Mouse (Mus musculus) gonadal fat pad, adult 2 months (tissue): ENCODE results near the gene Mgat5. TPM values are rescaled to one million over a fixed set of nuclear protein-coding genes. Genes with fewer than 3 reads are reported as not detected.

Source experiments
- DNase-seq: peaks from one replicate; pipeline ENCODE4 v3.0.0-alpha.2; 2012; ENCODE audit warnings: low read depth
- polyA plus RNA-seq: library from polyadenylated mRNA; depleted of rRNA; stranded (reverse); fragments of >200 nt; gene quantifications from 2 replicates; pipeline ENCODE4 v1.2.3, GENCODE M21; 2012

Mgat5 gene
- polyA plus RNA-seq, 1 experiment, result 5.6 TPM

GRCm38 (mm10) chr1:127218182-127218581 is 13.4 kb downstream of the Mgat5 start:
- no peak for DNase-seq

- DNase-seq, result no peak
Observed at GRCm38 (mm10) chr1:127219161-127219560, 14.3 kb downstream of the Mgat5 start.

GRCm38 (mm10) chr1:127219621-127220020 is 14.8 kb downstream of the Mgat5 start:
- no peak for DNase-seq

- no peak for DNase-seq
Observed at GRCm38 (mm10) chr1:127221998-127222736, 17.4 kb downstream of the Mgat5 start.

- no peak for DNase-seq
Observed at GRCm38 (mm10) chr1:127225060-127225459, 20.2 kb downstream of the Mgat5 start.

- DNase-seq, result no peak
Observed at GRCm38 (mm10) chr1:127229011-127229410, 24.2 kb downstream of the Mgat5 start.

- DNase-seq, result no peak
Observed at GRCm38 (mm10) chr1:127230468-127230867, 25.7 kb downstream of the Mgat5 start.

- DNase-seq, result no peak
Observed at GRCm38 (mm10) chr1:127233191-127233651, 28.4 kb downstream of the Mgat5 start.

- no peak for DNase-seq
Observed at GRCm38 (mm10) chr1:127235157-127235556, 30.3 kb downstream of the Mgat5 start.

- DNase-seq, result no peak
Observed at GRCm38 (mm10) chr1:127236396-127236795, 31.6 kb downstream of the Mgat5 start.

GRCm38 (mm10) chr1:127238871-127239314 is 34.1 kb downstream of the Mgat5 start:
- DNase-seq, result no peak

GRCm38 (mm10) chr1:127239914-127240313 is 35.1 kb downstream of the Mgat5 start:
- no peak for DNase-seq

GRCm38 (mm10) chr1:127242151-127242887 is 37.5 kb downstream of the Mgat5 start:
- no peak for DNase-seq

- DNase-seq, result no peak
Observed at GRCm38 (mm10) chr1:127242888-127243588, 38.2 kb downstream of the Mgat5 start.

GRCm38 (mm10) chr1:127244054-127244770 is 39.4 kb downstream of the Mgat5 start:
- peak; percentile 73 for DNase-seq

- DNase-seq, result no peak
Observed at GRCm38 (mm10) chr1:127246158-127246557, 41.3 kb downstream of the Mgat5 start.

GRCm38 (mm10) chr1:127248433-127248832 is 43.6 kb downstream of the Mgat5 start:
- no peak for DNase-seq

GRCm38 (mm10) chr1:127249621-127250020 is 44.8 kb downstream of the Mgat5 start:
- DNase-seq, result no peak

GRCm38 (mm10) chr1:127250313-127250712 is 45.5 kb downstream of the Mgat5 start:
- DNase-seq, result no peak

GRCm38 (mm10) chr1:127251751-127252150 is 46.9 kb downstream of the Mgat5 start:
- no peak for DNase-seq

- no peak for DNase-seq
Observed at GRCm38 (mm10) chr1:127257005-127257404, 52.2 kb downstream of the Mgat5 start.

- no peak for DNase-seq
Observed at GRCm38 (mm10) chr1:127259669-127260068, 54.9 kb downstream of the Mgat5 start.
